Mouse (Mus musculus): ENCODE data around the gene BC028528. TPM values are rescaled to one million over a fixed set of nuclear protein-coding genes. Genes with fewer than 3 reads are reported as not detected.

The BC028528 gene
- total and polyA plus RNA-seq, 3 experiments = 7.4 to 13.6 TPM; not detected in 1

DNA sequence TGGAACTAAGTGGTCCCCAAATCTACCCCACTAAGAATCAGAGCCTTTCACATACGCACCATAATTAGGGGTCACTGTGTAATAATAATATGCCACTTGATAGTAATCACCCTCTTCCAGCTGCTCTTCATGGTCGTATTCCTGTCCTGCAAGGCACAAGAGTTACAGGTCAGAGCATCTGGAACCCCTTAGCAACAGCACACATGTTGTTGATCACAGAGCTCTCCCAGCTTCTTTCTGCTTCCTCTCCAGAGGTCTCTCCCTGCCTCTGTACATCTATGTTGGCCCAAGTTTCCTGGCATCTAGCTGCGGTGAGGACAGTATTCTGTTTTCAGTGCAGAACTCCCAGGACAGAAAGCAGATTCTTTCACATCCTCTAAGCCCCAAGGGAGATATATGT is 2.1 kb downstream of the BC028528 start:
- no peak overlapping the region for H3K4me3 ChIP-seq (ENCODE audit: control insufficient read depth in 1 of 2, insufficient read depth in 1 of 2, low read depth in 2 of 2, low read length in 2 of 2)
- no peak for TF ChIP-seq MAX (IDR thresholded peaks at IDR 0.05; ENCODE audit: low read length)
- TF ChIP-seq TBP (IDR thresholded peaks at IDR 0.05; ENCODE audit: low read depth, low read length) = no peak
- TF ChIP-seq TCF12 (IDR thresholded peaks at IDR 0.05; ENCODE audit: low read depth, low read length) = no peak
- no peak for TF ChIP-seq MAFK (IDR thresholded peaks at IDR 0.05; ENCODE audit: borderline replicate concordance, low read depth, low read length)
- TF ChIP-seq CTCF (IDR thresholded peaks at IDR 0.05 in 2 of 3, conservative IDR thresholded peaks at IDR 0.05 in 1 of 3; ENCODE audit: control insufficient read depth in 1 of 3, insufficient read depth in 1 of 3, low read depth in 2 of 3, low read length in 3 of 3, poor library complexity in 1 of 3, severe bottlenecking in 1 of 3) = no peak
- no peak for TF ChIP-seq RCOR1 (IDR thresholded peaks at IDR 0.05; ENCODE audit: low read depth, low read length)
- TF ChIP-seq MEF2A (IDR thresholded peaks at IDR 0.05; ENCODE audit: extremely low read depth, insufficient replicate concordance, low read depth, low read length, poor library complexity, severe bottlenecking) = no peak
- TF ChIP-seq GATA1 (IDR thresholded peaks at IDR 0.05; ENCODE audit: low read depth, low read length) = no peak
- TF ChIP-seq SIN3A (IDR thresholded peaks at IDR 0.05; ENCODE audit: low read length) = no peak
- no peak for TF ChIP-seq ETS1 (IDR thresholded peaks at IDR 0.05; ENCODE audit: low read depth, low read length)
- no peak for TF ChIP-seq POLR2A (IDR thresholded peaks at IDR 0.05; ENCODE audit: control insufficient read depth in 1 of 2, insufficient read depth in 1 of 2, low read depth in 1 of 2, low read length in 2 of 2, poor library complexity in 1 of 2)
- TF ChIP-seq KAT2A (conservative IDR thresholded peaks at IDR 0.05; ENCODE audit: low read depth, low read length) = no peak
- TF ChIP-seq ZMIZ1 (IDR thresholded peaks at IDR 0.05; ENCODE audit: low read depth, low read length) = no peak
- no peak for TF ChIP-seq UBTF (IDR thresholded peaks at IDR 0.05; ENCODE audit: borderline replicate concordance, insufficient read depth, low read depth, low read length)
- no peak for TF ChIP-seq BHLHE40 (IDR thresholded peaks at IDR 0.05; ENCODE audit: borderline replicate concordance, low read depth, low read length)

DNA sequence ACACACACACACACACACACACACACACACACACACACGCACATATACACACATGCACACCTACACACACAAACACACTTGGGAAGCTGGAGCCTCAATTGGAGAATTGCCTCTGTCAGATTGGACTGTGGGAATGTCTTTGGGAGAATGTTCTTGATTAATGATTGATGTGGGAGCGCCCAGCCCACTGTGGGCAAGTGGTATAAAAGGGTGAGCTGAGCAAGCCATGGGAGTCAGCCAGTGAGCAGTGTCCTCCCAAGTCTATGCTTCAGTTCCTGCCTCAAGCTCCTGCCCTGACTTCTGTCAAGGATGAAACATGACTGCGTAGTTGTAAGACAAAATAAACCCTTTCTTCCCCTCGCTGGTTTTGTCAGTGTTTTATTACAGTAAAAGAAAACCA is 4.2 kb downstream of the BC028528 start:
- Histone ChIP-seq H3K4me1 (ENCODE audit: control insufficient read depth in 1 of 2, insufficient read depth in 2 of 2, low read length in 2 of 2) (peaks cover 14 to 17% of the 10 kb centered on the region in 2 experiments), H3K4me3 (ENCODE audit: control insufficient read depth in 1 of 2, insufficient read depth in 1 of 2, low read depth in 2 of 2, low read length in 2 of 2) (no peak overlapping the region), H3K9me3 (replicated peaks; ENCODE audit: insufficient read depth, low read length) (no peaks in the 10 kb centered on the region), H3K9ac (ENCODE audit: control insufficient read depth, low read depth, low read length, poor library complexity, severe bottlenecking) (no peak overlapping the region), H3K36me3 (ENCODE audit: control insufficient read depth in 1 of 2, insufficient read depth in 2 of 2, low read length in 2 of 2) (peaks cover 0 to 14% of the 10 kb centered on the region in 2 experiments; a peak in 2 of 4 replicates), H3K27ac (ENCODE audit: control insufficient read depth, low read depth, low read length) (no peak overlapping the region), H3K79me2 (ENCODE audit: control insufficient read depth, insufficient read depth, low read length, poor library complexity) (no peaks in the 10 kb centered on the region; the same call in 1 of the 2 replicates), H3K27me3 (ENCODE audit: control insufficient read depth in 1 of 2, insufficient read depth in 2 of 2, low read length in 2 of 2) (no peaks in the 10 kb centered on the region)
- no peak for DNase-seq (ENCODE audit: low read depth, low spot score)
- TF ChIP-seq HCFC1 (IDR thresholded peaks at IDR 0.05; ENCODE audit: low read depth, low read length) = no peak
- no peak for TF ChIP-seq POLR2AphosphoS5 (IDR thresholded peaks at IDR 0.05; ENCODE audit: borderline replicate concordance, low read depth, low read length)
- no peak for TF ChIP-seq MXI1 (IDR thresholded peaks at IDR 0.05; ENCODE audit: low read depth, low read length)
- TF ChIP-seq MAX (IDR thresholded peaks at IDR 0.05; ENCODE audit: low read length) = no peak
- no peak for TF ChIP-seq USF1 (IDR thresholded peaks at IDR 0.05; ENCODE audit: low read depth, low read length)

More for the DNA sequence above, 2.1 kb downstream of the BC028528 start:
- Histone ChIP-seq H3K4me1 (ENCODE audit: control insufficient read depth in 1 of 2, insufficient read depth in 2 of 2, low read length in 2 of 2) (peaks cover 12 to 15% of the 10 kb centered on the region in 2 experiments), H3K9me3 (replicated peaks; ENCODE audit: insufficient read depth, low read length) (no peaks in the 10 kb centered on the region), H3K9ac (ENCODE audit: control insufficient read depth, low read depth, low read length, poor library complexity, severe bottlenecking) (no peak overlapping the region), H3K27me3 (ENCODE audit: control insufficient read depth in 1 of 2, insufficient read depth in 2 of 2, low read length in 2 of 2) (no peaks in the 10 kb centered on the region), H3K27ac (ENCODE audit: control insufficient read depth, low read depth, low read length) (no peak overlapping the region), H3K79me2 (ENCODE audit: control insufficient read depth, insufficient read depth, low read length, poor library complexity) (peaks cover 7% of the 10 kb centered on the region), H3K36me3 (ENCODE audit: control insufficient read depth in 1 of 2, insufficient read depth in 2 of 2, low read length in 2 of 2) (peaks cover 0 to 16% of the 10 kb centered on the region in 2 experiments; a peak in 2 of 4 replicates)
- DNase-seq (ENCODE audit: low read depth, low spot score) = no peak
